Mouse (Mus musculus) ES-Bruce4 (cell line): Measurements from ENCODE around the gene Smug1. TPM values are rescaled to one million over a fixed set of nuclear protein-coding genes. Genes with fewer than 3 reads are reported as not detected.
A peak's percentile ranks its signal among the peaks of the same experiment; 100 is the strongest.

ENCODE experiments used
- H3K27ac ChIP-seq: 2 replicates; pipeline ENCODE4 v1.5.1; 2012; ENCODE audit warnings: low read length, inconsistent platforms; ENCODE audit not compliant: insufficient read depth
- H3K27me3 ChIP-seq: 2 replicates; pipeline ENCODE4 v1.6.1; 2012; ENCODE audit warnings: mild to moderate bottlenecking, low read length, inconsistent platforms; ENCODE audit not compliant: control insufficient read depth, poor library complexity, insufficient read depth, severe bottlenecking
- H3K36me3 ChIP-seq: 2 replicates; pipeline ENCODE4 v1.6.1; 2012; ENCODE audit warnings: inconsistent platforms, mild to moderate bottlenecking, low read length, moderate library complexity; ENCODE audit not compliant: control insufficient read depth, poor library complexity, insufficient read depth, severe bottlenecking
- H3K4me1 ChIP-seq: one replicate; pipeline ENCODE4 v1.8.1; 2011; ENCODE audit warnings: low read length; ENCODE audit not compliant: control insufficient read depth, insufficient read depth
- H3K4me3 ChIP-seq: 2 replicates; pipeline ENCODE4 v1.5.1; 2011; ENCODE audit warnings: low read depth, mild to moderate bottlenecking, low read length
- H3K9ac ChIP-seq: 2 replicates; pipeline ENCODE4 v1.6.1; 2012; ENCODE audit warnings: low read depth, mild to moderate bottlenecking, inconsistent platforms; ENCODE audit not compliant: poor library complexity, severe bottlenecking
- H3K9me3 ChIP-seq: replicated peaks from 2 replicates; pipeline ENCODE4 v1.6.1; 2012; ENCODE audit warnings: mild to moderate bottlenecking, low read length, inconsistent platforms; ENCODE audit not compliant: control insufficient read depth, poor library complexity, insufficient read depth, severe bottlenecking
- CTCF ChIP-seq: IDR thresholded peaks from one replicate; pipeline ENCODE4 v1.8.1; 2011; ENCODE audit warnings: low read depth, low read length
- EP300 ChIP-seq: IDR thresholded peaks from 2 replicates; pipeline ENCODE4 v1.6.1; 2011; ENCODE audit warnings: low read depth, low read length; ENCODE audit not compliant: insufficient read depth
- POLR2A ChIP-seq: IDR thresholded peaks from one replicate; pipeline ENCODE4 v1.8.1; 2011; ENCODE audit warnings: low read length; ENCODE audit not compliant: insufficient read depth
- polyA plus RNA-seq: library from polyadenylated mRNA; stranded (reverse); fragments of >200 nt; gene quantifications from 2 replicates; pipeline ENCODE4 v1.2.4, GENCODE M21; 2011; ENCODE audit warnings: low read depth; ENCODE audit not compliant: missing spikeins, insufficient read depth, insufficient read length

Gene Smug1
- polyA plus RNA-seq = 13.5 and 15.3 TPM in 2 replicates

GRCm38 (mm10) chr15:103167042-103167615 is at the start of gene Smug1:
Smug1 (minus strand) TSS chr15:103167092.
- Histone ChIP-seq H3K9me3 (no peaks in the 10 kb centered on the region), H3K9ac (no peak within 1 kb of the TSS), H3K4me3 (no peak within 1 kb of the TSS), H3K27ac (no peak within 1 kb of the TSS), H3K4me1 (peaks cover 7% of the 10 kb centered on the region), H3K27me3 (no peaks in the 10 kb centered on the region), H3K36me3 (no peaks in the 10 kb centered on the region)
- TF ChIP-seq CTCF (no peak), EP300 (no peak), POLR2A (no peak)

DNA sequence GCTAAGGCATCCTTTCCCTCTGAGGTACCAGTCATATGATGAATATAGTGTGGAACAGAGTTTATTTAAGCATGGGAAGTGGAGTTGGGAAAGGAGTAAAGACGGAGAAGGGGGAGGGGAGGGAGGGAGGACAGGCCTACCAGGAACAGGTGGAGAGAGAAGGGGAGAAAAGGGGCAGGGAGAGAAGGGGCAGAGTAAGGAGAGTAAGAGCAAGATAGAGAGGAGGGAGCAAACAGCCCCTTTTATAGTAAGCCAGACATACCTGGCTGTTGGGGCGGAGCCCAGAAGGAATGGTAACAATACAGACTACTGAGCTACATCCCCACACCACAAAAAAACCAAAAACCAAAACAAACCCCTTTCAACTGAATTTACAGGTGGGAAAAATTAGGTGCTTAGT is 49.2 kb upstream of the Smug1 start:
- H3K4me1 ChIP-seq = no peaks in the 10 kb centered on the region
- H3K9ac ChIP-seq = peak overlapping the region; percentile 69; the same call in 1 of the 2 replicates

DNA sequence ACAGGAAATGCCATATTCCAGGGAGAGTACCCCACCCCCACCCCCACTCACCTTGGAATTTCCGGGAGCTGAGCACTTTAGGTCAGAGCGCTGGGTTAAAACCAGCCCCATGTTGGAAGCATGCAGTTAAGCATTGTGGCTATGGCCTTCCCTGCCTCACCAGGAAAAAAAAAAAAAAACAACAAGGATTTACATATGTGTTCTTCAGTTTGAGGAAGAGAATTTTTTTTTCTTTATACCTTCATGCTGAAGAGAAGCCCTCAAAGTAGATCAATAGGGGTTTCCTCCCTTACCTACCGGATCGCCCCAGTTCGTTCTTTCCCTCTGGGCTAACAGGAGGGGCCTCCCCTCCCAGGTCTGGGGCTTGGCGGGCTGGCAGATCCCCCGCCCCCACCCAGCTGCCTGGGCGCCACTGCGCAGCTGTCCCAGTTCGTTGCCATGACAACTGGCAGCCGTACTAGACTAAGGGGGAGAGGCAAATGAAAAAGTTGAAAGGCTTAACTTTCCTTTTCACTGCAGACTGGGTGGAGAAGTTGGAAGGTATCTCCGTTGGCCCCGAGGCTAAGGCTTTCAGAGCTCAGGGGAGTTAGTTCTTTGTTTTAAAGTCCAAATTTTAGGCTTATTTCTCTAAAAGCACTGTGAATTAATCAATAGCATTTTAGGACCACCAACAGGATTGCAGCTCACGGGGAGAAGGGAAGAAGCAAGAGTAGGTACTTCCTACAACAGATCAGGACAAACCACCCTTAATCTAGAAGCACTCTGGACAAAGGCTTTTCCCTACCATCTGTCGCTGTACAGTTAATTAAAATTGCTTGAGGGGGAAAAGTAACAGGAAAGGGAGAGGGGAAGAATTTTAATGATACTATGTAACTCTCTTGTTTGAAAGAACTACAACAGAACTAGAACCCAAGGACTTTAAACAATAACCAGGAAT is 48.3 kb upstream of the Smug1 start:
- Histone ChIP-seq H3K9ac (peak overlapping the region; percentile 76), H3K36me3 (peaks cover 29% of the 10 kb centered on the region), H3K9me3 (no peaks in the 10 kb centered on the region), H3K27me3 (no peaks in the 10 kb centered on the region), H3K4me1 (peaks cover 3% of the 10 kb centered on the region), H3K4me3 (peak overlapping the region; percentile 58), H3K27ac (peak overlapping the region; percentile 100)
- TF ChIP-seq POLR2A (no peak), EP300 (peak; percentile 94), CTCF (no peak)

More for the DNA sequence above, 49.2 kb upstream of the Smug1 start:
- H3K36me3 ChIP-seq = peaks cover 28% of the 10 kb centered on the region
- no peaks in the 10 kb centered on the region for H3K27me3 ChIP-seq
- no peaks in the 10 kb centered on the region for H3K9me3 ChIP-seq
- peak; percentile 19 for TF ChIP-seq POLR2A
- no peak for TF ChIP-seq CTCF
- peak; percentile 69 for TF ChIP-seq EP300
- H3K27ac ChIP-seq = peak overlapping the region; percentile 100
- peak overlapping the region; percentile 34; the same call in 1 of the 2 replicates for H3K4me3 ChIP-seq

DNA sequence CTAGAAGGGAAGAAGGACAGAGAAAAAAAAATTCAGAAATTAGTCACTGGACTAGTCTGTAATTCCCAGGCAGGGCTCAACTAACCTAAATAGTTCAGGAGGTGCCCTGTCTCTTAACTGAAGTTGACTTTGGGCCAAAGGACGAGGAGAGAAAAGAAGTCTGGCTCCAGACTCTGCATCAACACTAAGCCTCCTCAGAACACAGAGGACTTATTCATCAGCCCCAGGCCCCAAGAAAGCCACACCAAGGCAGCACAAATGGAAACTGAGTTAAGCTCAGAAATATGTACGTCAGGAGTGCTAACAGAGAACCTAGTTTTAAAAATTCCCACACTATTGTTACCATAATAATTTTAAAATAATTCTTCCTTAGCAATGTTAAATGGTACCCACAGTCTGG is 47.3 kb upstream of the Smug1 start:
- Histone ChIP-seq H3K9me3 (no peaks in the 10 kb centered on the region), H3K27ac (peak overlapping the region; percentile 98), H3K4me1 (peaks cover 3% of the 10 kb centered on the region), H3K9ac (peak overlapping the region; percentile 76), H3K27me3 (no peaks in the 10 kb centered on the region), H3K4me3 (peak overlapping the region; percentile 30; the same call in 1 of the 2 replicates), H3K36me3 (peaks cover 27% of the 10 kb centered on the region)
- TF ChIP-seq POLR2A = no peak
- TF ChIP-seq EP300 = no peak
- TF ChIP-seq CTCF = no peak

DNA sequence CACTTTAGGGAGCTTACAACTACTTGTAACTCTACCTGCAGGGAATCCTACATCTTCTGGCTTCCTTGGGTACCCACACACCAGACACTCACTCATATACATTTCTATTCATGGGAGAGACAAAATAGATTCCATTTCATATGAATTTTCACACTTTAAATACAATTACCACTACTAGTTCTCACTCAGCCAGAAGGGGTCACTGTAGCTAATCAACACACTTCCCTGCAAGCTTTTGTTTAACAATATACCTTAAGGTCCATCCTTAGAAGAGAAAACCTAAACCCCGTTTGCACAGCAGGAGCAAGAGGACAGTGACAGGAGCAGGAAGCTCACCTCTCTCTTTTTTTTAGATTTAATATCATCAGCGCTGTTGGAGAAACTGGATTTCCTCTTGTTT is 38.3 kb upstream of the Smug1 start:
- no peak for TF ChIP-seq POLR2A
- Histone ChIP-seq H3K9ac (no peak overlapping the region), H3K36me3 (peaks cover 69% of the 10 kb centered on the region), H3K9me3 (no peaks in the 10 kb centered on the region), H3K4me3 (no peak overlapping the region), H3K27ac (no peak overlapping the region), H3K4me1 (no peaks in the 10 kb centered on the region), H3K27me3 (no peaks in the 10 kb centered on the region)
